Mouse (Mus musculus): Measurements from ENCODE around the gene Fam178b. TPM values are rescaled to one million over a fixed set of nuclear protein-coding genes. Genes with fewer than 3 reads are reported as not detected.

The Fam178b gene
- polyA plus RNA-seq, 1 experiment: 0.29 TPM

GRCm38 (mm10) chr1:36596114-36596513 lies 86.9 kb downstream of the Fam178b start:
- H3K4me1 ChIP-seq (ENCODE audit: control insufficient read depth, insufficient read depth, insufficient read length, low read length): peaks cover 11% of the 10 kb centered on the region; the same call in 1 of the 2 replicates
- no peak overlapping the region for H3K27ac ChIP-seq (ENCODE audit: insufficient read depth, low read depth, low read length)
- H3K27me3 ChIP-seq (ENCODE audit: control insufficient read depth, insufficient read depth, low read length): no peaks in the 10 kb centered on the region
- 31% methylated on average over 4 of the region's 4 CpGs for WGBS
- TF ChIP-seq CTCF (IDR thresholded peaks at IDR 0.05; ENCODE audit: extremely low read depth, insufficient read length, insufficient replicate concordance, low read depth, low read length): no peak
- no peak for TF ChIP-seq POLR2A (IDR thresholded peaks at IDR 0.05; ENCODE audit: low read depth, low read length)
- no peak overlapping the region for H3K4me3 ChIP-seq (ENCODE audit: low read depth, low read length)
- H3K36me3 ChIP-seq (ENCODE audit: control insufficient read depth, insufficient read depth, low read length): no peaks in the 10 kb centered on the region

GRCm38 (mm10) chr1:36595167-36595931 lies 87.6 kb downstream of the Fam178b start:
- H3K36me3 ChIP-seq (ENCODE audit: control insufficient read depth, insufficient read depth, low read length): no peaks in the 10 kb centered on the region

GRCm38 (mm10) chr1:36593099-36593498 lies 89.9 kb downstream of the Fam178b start:
- Histone ChIP-seq H3K27me3 (ENCODE audit: control insufficient read depth, insufficient read depth, low read length) (no peaks in the 10 kb centered on the region), H3K4me3 (ENCODE audit: low read depth, low read length) (no peak overlapping the region), H3K27ac (ENCODE audit: insufficient read depth, low read depth, low read length) (no peak overlapping the region), H3K4me1 (ENCODE audit: control insufficient read depth, insufficient read depth, insufficient read length, low read length) (peaks cover 22% of the 10 kb centered on the region), H3K36me3 (ENCODE audit: control insufficient read depth, insufficient read depth, low read length) (no peaks in the 10 kb centered on the region)
- TF ChIP-seq POLR2A (IDR thresholded peaks at IDR 0.05; ENCODE audit: low read depth, low read length) (no peak), CTCF (IDR thresholded peaks at IDR 0.05; ENCODE audit: extremely low read depth, insufficient read length, insufficient replicate concordance, low read depth, low read length) (no peak)
- WGBS: 50% methylated on average over 1 of the region's 1 CpGs

More at GRCm38 (mm10) chr1:36595167-36595931, 87.6 kb downstream of the Fam178b start:
- Histone ChIP-seq H3K27me3 (ENCODE audit: control insufficient read depth, insufficient read depth, low read length) (no peaks in the 10 kb centered on the region), H3K4me1 (ENCODE audit: control insufficient read depth, insufficient read depth, insufficient read length, low read length) (peaks cover 16% of the 10 kb centered on the region; the same call in 1 of the 2 replicates), H3K4me3 (ENCODE audit: low read depth, low read length) (no peak overlapping the region), H3K27ac (ENCODE audit: insufficient read depth, low read depth, low read length) (no peak overlapping the region)
- WGBS: 59% methylated on average over 10 of the region's 10 CpGs
- no peak for TF ChIP-seq POLR2A (IDR thresholded peaks at IDR 0.05; ENCODE audit: low read depth, low read length)
- TF ChIP-seq CTCF (IDR thresholded peaks at IDR 0.05; ENCODE audit: extremely low read depth, insufficient read length, insufficient replicate concordance, low read depth, low read length): no peak

GRCm38 (mm10) chr1:36591408-36591807 lies 91.6 kb downstream of the Fam178b start:
- TF ChIP-seq POLR2A (IDR thresholded peaks at IDR 0.05; ENCODE audit: low read depth, low read length) (no peak), CTCF (IDR thresholded peaks at IDR 0.05; ENCODE audit: extremely low read depth, insufficient read length, insufficient replicate concordance, low read depth, low read length) (no peak)
- Histone ChIP-seq H3K4me1 (ENCODE audit: control insufficient read depth, insufficient read depth, insufficient read length, low read length) (peaks cover 22% of the 10 kb centered on the region), H3K27me3 (ENCODE audit: control insufficient read depth, insufficient read depth, low read length) (no peaks in the 10 kb centered on the region), H3K36me3 (ENCODE audit: control insufficient read depth, insufficient read depth, low read length) (no peaks in the 10 kb centered on the region), H3K4me3 (ENCODE audit: low read depth, low read length) (no peak overlapping the region), H3K27ac (ENCODE audit: insufficient read depth, low read depth, low read length) (0 out of 2 replicates have a peak overlapping the region, but pooled peaks have one; percentile 3)
- WGBS: 76% methylated on average over 2 of the region's 2 CpGs

GRCm38 (mm10) chr1:36590664-36591063 lies 92.3 kb downstream of the Fam178b start:
- TF ChIP-seq CTCF (IDR thresholded peaks at IDR 0.05; ENCODE audit: extremely low read depth, insufficient read length, insufficient replicate concordance, low read depth, low read length) (no peak), POLR2A (IDR thresholded peaks at IDR 0.05; ENCODE audit: low read depth, low read length) (no peak)
- no peak overlapping the region for H3K4me3 ChIP-seq (ENCODE audit: low read depth, low read length)
- H3K36me3 ChIP-seq (ENCODE audit: control insufficient read depth, insufficient read depth, low read length): no peaks in the 10 kb centered on the region
- H3K27ac ChIP-seq (ENCODE audit: insufficient read depth, low read depth, low read length): peak overlapping the region; percentile 3; the same call in 1 of the 2 replicates
- H3K27me3 ChIP-seq (ENCODE audit: control insufficient read depth, insufficient read depth, low read length): no peaks in the 10 kb centered on the region
- 82% methylated on average over 9 of the region's 9 CpGs for WGBS
- H3K4me1 ChIP-seq (ENCODE audit: control insufficient read depth, insufficient read depth, insufficient read length, low read length): peaks cover 17% of the 10 kb centered on the region

- Histone ChIP-seq H3K4me1 (ENCODE audit: control insufficient read depth, insufficient read depth, insufficient read length, low read length) (peaks cover 13% of the 10 kb centered on the region), H3K36me3 (ENCODE audit: control insufficient read depth, insufficient read depth, low read length) (no peaks in the 10 kb centered on the region), H3K27me3 (ENCODE audit: control insufficient read depth, insufficient read depth, low read length) (no peaks in the 10 kb centered on the region), H3K4me3 (ENCODE audit: low read depth, low read length) (no peak overlapping the region), H3K27ac (ENCODE audit: insufficient read depth, low read depth, low read length) (peak overlapping the region; percentile 81)
- TF ChIP-seq POLR2A (IDR thresholded peaks at IDR 0.05; ENCODE audit: low read depth, low read length): no peak
- TF ChIP-seq CTCF (IDR thresholded peaks at IDR 0.05; ENCODE audit: extremely low read depth, insufficient read length, insufficient replicate concordance, low read depth, low read length): no peak
- 67% methylated on average over 6 of the region's 6 CpGs for WGBS
Observed at GRCm38 (mm10) chr1:36589486-36589885, 93.5 kb downstream of the Fam178b start.
